Mouse (Mus musculus): ENCODE results near the gene Trim21. TPM values are rescaled to one million over a fixed set of nuclear protein-coding genes. Genes with fewer than 3 reads are reported as not detected.

The Trim21 gene
- polyA plus RNA-seq (2012; rRNA removed) = 1.8 and 2.2 TPM in 2 replicates

- peak; percentile 44 to 58 for DNase-seq
- Histone ChIP-seq H3K4me1 (ENCODE audit: control insufficient read depth, insufficient read depth, low read length) (no peaks in the 10 kb centered on the region; the same call in 1 of the 2 replicates), H3K27ac (ENCODE audit: insufficient read depth, low read length) (no peak within 1 kb of the TSS), H3K4me3 (replicated peaks; ENCODE audit: insufficient read depth, low read depth, low read length) (peak within 1 kb of the TSS; percentile 39), H3K27me3 (ENCODE audit: control insufficient read depth, insufficient read depth, low read length) (no peaks in the 10 kb centered on the region)
- TF ChIP-seq POLR2A (IDR thresholded peaks at IDR 0.05; ENCODE audit: borderline replicate concordance, insufficient read depth, low read length) = no peak
- no peak for TF ChIP-seq CTCF (IDR thresholded peaks at IDR 0.05; ENCODE audit: borderline replicate concordance, insufficient read depth, low read depth, low read length)
- 27% methylated on average over 10 of the region's 10 CpGs for WGBS
Measured at GRCm38 (mm10) chr7:102564999-102565997, at the start of gene Trim21. Gene Trim21, minus strand, starts transcription at chr7:102565486.

GRCm38 (mm10) chr7:102597378-102598031 is 32.2 kb upstream of the Trim21 start, which contains the start of gene Olfr552:
Gene Olfr552, plus strand, starts transcription at chr7:102597770.
- Histone ChIP-seq H3K4me3 (replicated peaks; ENCODE audit: insufficient read depth, low read depth, low read length) (no peak within 1 kb of the TSS), H3K27me3 (ENCODE audit: control insufficient read depth, insufficient read depth, low read length) (no peaks in the 10 kb centered on the region), H3K27ac (ENCODE audit: insufficient read depth, low read length) (no peak within 1 kb of the TSS), H3K4me1 (ENCODE audit: control insufficient read depth, insufficient read depth, low read length) (no peaks in the 10 kb centered on the region)
- 13% methylated on average over 1 of the region's 1 CpGs for WGBS
- TF ChIP-seq CTCF (IDR thresholded peaks at IDR 0.05; ENCODE audit: borderline replicate concordance, insufficient read depth, low read depth, low read length) (no peak), POLR2A (IDR thresholded peaks at IDR 0.05; ENCODE audit: borderline replicate concordance, insufficient read depth, low read length) (no peak)
- DNase-seq = peak in 1 of 2 experiments; percentile 4

GRCm38 (mm10) chr7:102591786-102592185 is 26.5 kb upstream of the Trim21 start, which contains the start of gene Olfr551:
Gene Olfr551, minus strand, starts transcription at chr7:102591886.
- 91% methylated on average over 3 of the region's 3 CpGs for WGBS
- TF ChIP-seq POLR2A (IDR thresholded peaks at IDR 0.05; ENCODE audit: borderline replicate concordance, insufficient read depth, low read length) = no peak
- TF ChIP-seq CTCF (IDR thresholded peaks at IDR 0.05; ENCODE audit: borderline replicate concordance, insufficient read depth, low read depth, low read length) = no peak

DNA sequence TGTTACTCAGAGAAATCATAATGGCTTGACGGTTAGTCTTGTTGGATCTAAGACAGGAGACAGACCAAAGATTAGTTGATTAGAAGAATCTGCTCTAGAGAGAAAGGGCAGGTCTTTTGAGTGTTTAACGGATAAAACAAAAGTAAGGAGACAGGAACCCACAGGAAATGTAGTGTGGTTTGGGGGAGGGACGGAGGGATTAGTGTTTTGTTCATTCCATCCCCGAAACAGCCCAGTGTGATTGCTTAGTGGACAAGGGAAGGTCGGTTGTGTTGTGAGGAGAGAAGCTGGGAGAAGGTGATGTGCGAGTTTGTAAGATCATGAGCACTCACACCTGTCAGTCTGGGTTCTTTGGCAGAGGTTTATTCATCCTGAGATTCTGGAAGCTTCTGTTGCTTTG is 10.7 kb upstream of the Trim21 start:
- H3K4me3 ChIP-seq (replicated peaks; ENCODE audit: insufficient read depth, low read depth, low read length) = no peak overlapping the region
- no peaks in the 10 kb centered on the region for H3K27me3 ChIP-seq (ENCODE audit: control insufficient read depth, insufficient read depth, low read length)
- 74% methylated on average over 6 of the region's 6 CpGs for WGBS

More at GRCm38 (mm10) chr7:102591786-102592185, 26.5 kb upstream of the Trim21 start, which contains the start of gene Olfr551:
- no peak for DNase-seq
- Histone ChIP-seq H3K27ac (ENCODE audit: insufficient read depth, low read length) (no peak within 1 kb of the TSS), H3K4me1 (ENCODE audit: control insufficient read depth, insufficient read depth, low read length) (no peaks in the 10 kb centered on the region), H3K4me3 (replicated peaks; ENCODE audit: insufficient read depth, low read depth, low read length) (no peak within 1 kb of the TSS), H3K27me3 (ENCODE audit: control insufficient read depth, insufficient read depth, low read length) (no peaks in the 10 kb centered on the region)

GRCm38 (mm10) chr7:102573174-102573830 is 8.0 kb upstream of the Trim21 start:
- DNase-seq = no peak
- Histone ChIP-seq H3K27me3 (ENCODE audit: control insufficient read depth, insufficient read depth, low read length) (no peaks in the 10 kb centered on the region), H3K4me1 (ENCODE audit: control insufficient read depth, insufficient read depth, low read length) (no peaks in the 10 kb centered on the region), H3K4me3 (replicated peaks; ENCODE audit: insufficient read depth, low read depth, low read length) (no peak overlapping the region), H3K27ac (ENCODE audit: insufficient read depth, low read length) (no peak overlapping the region)
- 62% methylated on average over 3 of the region's 3 CpGs for WGBS
- TF ChIP-seq CTCF (IDR thresholded peaks at IDR 0.05; ENCODE audit: borderline replicate concordance, insufficient read depth, low read depth, low read length) = no peak
- no peak for TF ChIP-seq POLR2A (IDR thresholded peaks at IDR 0.05; ENCODE audit: borderline replicate concordance, insufficient read depth, low read length)

More for the DNA sequence above, 10.7 kb upstream of the Trim21 start:
- no peak for TF ChIP-seq POLR2A (IDR thresholded peaks at IDR 0.05; ENCODE audit: borderline replicate concordance, insufficient read depth, low read length)
- no peak for TF ChIP-seq CTCF (IDR thresholded peaks at IDR 0.05; ENCODE audit: borderline replicate concordance, insufficient read depth, low read depth, low read length)
- Histone ChIP-seq H3K4me1 (ENCODE audit: control insufficient read depth, insufficient read depth, low read length) (no peaks in the 10 kb centered on the region), H3K27ac (ENCODE audit: insufficient read depth, low read length) (no peak overlapping the region)
- no peak for DNase-seq

GRCm38 (mm10) chr7:102571142-102571541 is 5.9 kb upstream of the Trim21 start, which contains the start of gene Olfr550:
Gene Olfr550, plus strand, starts transcription at chr7:102571442.
- whole genome bisulfite sequencing = 88% methylated on average over 8 of the region's 8 CpGs
- DNase-seq = no peak
- Histone ChIP-seq H3K27ac (ENCODE audit: insufficient read depth, low read length) (no peak within 1 kb of the TSS), H3K4me3 (replicated peaks; ENCODE audit: insufficient read depth, low read depth, low read length) (no peak within 1 kb of the TSS), H3K27me3 (ENCODE audit: control insufficient read depth, insufficient read depth, low read length) (no peaks in the 10 kb centered on the region), H3K4me1 (ENCODE audit: control insufficient read depth, insufficient read depth, low read length) (no peaks in the 10 kb centered on the region)
- TF ChIP-seq POLR2A (IDR thresholded peaks at IDR 0.05; ENCODE audit: borderline replicate concordance, insufficient read depth, low read length) (no peak), CTCF (IDR thresholded peaks at IDR 0.05; ENCODE audit: borderline replicate concordance, insufficient read depth, low read depth, low read length) (no peak)

DNA sequence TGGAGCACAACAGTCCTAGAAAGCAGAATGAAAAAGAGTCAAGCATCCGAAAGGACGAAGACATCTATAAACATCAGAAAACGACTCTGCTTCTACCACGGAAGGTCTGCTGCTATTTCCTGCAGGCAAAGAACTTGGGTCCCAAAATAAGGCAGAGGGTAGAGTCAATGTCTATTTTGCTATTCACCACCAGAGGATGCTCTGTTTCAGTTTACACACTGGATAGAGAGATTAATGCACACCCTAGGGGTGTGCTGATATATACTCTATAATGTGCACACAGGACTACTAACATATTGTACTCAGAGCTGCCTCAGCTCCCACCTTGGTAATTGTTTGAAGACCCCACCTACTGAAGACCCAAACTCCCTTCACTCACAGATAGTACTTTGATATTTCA is 933 bp upstream of the Trim21 start:
- WGBS = 89% methylated on average over 4 of the region's 4 CpGs
- no peak for DNase-seq
- Histone ChIP-seq H3K4me3 (replicated peaks; ENCODE audit: insufficient read depth, low read depth, low read length) (no peak overlapping the region), H3K27ac (ENCODE audit: insufficient read depth, low read length) (no peak overlapping the region), H3K27me3 (ENCODE audit: control insufficient read depth, insufficient read depth, low read length) (no peaks in the 10 kb centered on the region), H3K4me1 (ENCODE audit: control insufficient read depth, insufficient read depth, low read length) (no peaks in the 10 kb centered on the region; the same call in 1 of the 2 replicates)
- TF ChIP-seq CTCF (IDR thresholded peaks at IDR 0.05; ENCODE audit: borderline replicate concordance, insufficient read depth, low read depth, low read length) (no peak), POLR2A (IDR thresholded peaks at IDR 0.05; ENCODE audit: borderline replicate concordance, insufficient read depth, low read length) (no peak)
